Mouse (Mus musculus) forebrain, postnatal 0 days (tissue): ENCODE measurements around the gene Unc119b. TPM values are rescaled to one million over a fixed set of nuclear protein-coding genes. Genes with fewer than 3 reads are reported as not detected.

Experiments used
- ATAC-seq: fragments of 200-750 bp; cut with Nextera tagmentation; 2 replicates; pipeline ENCODE4 v1.8.0; 2017; ENCODE audit warnings: mild to moderate bottlenecking, moderate library complexity
- DNase-seq: peaks from one replicate; pipeline ENCODE4 v3.0.0-alpha.2; 2015
- H3K27ac ChIP-seq: fragments of 300-500 bp; sonication (generic); 2 replicates; pipeline ENCODE4 v1.5.1; 2014; ENCODE audit warnings: low read depth, mild to moderate bottlenecking, antibody characterized with exemption, low read length, moderate library complexity, mixed read lengths
- H3K27me3 ChIP-seq: fragments of 300-500 bp; sonication (generic); 2 replicates; pipeline ENCODE4 v1.6.1; 2014; ENCODE audit warnings: mild to moderate bottlenecking, low read length, mixed read lengths; ENCODE audit not compliant: insufficient read depth
- H3K36me3 ChIP-seq: fragments of 300-500 bp; sonication (generic); 2 replicates; pipeline ENCODE4 v1.6.1; 2014; ENCODE audit warnings: mild to moderate bottlenecking, moderate library complexity; ENCODE audit not compliant: insufficient read depth
- H3K4me1 ChIP-seq: fragments of 300-500 bp; sonication (generic); 2 replicates; pipeline ENCODE4 v1.6.1; 2014; ENCODE audit warnings: antibody characterized with exemption; ENCODE audit not compliant: insufficient read depth
- H3K4me2 ChIP-seq: fragments of 300-500 bp; sonication (generic); 2 replicates; pipeline ENCODE4 v1.6.1; 2014; ENCODE audit warnings: low read depth, mild to moderate bottlenecking, moderate library complexity
- H3K4me3 ChIP-seq: fragments of 300-500 bp; sonication (generic); 2 replicates; pipeline ENCODE4 v1.5.1; 2014; ENCODE audit warnings: low read depth, low read length, mixed read lengths
- H3K9ac ChIP-seq: fragments of 300-500 bp; sonication (generic); 2 replicates; pipeline ENCODE4 v1.6.1; 2014; ENCODE audit warnings: mild to moderate bottlenecking
- H3K9me3 ChIP-seq: fragments of 300-500 bp; sonication (generic); 2 replicates; pipeline ENCODE4 v1.6.1; 2016; ENCODE audit warnings: low read length
- CTCF ChIP-seq: sonication (generic); IDR thresholded peaks from 2 replicates; pipeline ENCODE4 v1.5.1; 2016; ENCODE audit warnings: antibody characterized with exemption, control low read depth, low read depth
- WGBS: fragments of 180-500 bp; shearing (Covaris S2); extraction: QIAGEN DNeasy Blood & Tissue Kit; methylation state at CpG from one replicate; pipeline ENCODE4 v1.1.7; 2014; 5-methylcytosine and 5-hydroxymethylcytosine counted together
- polyA plus RNA-seq: library from polyadenylated mRNA; unstranded; fragments of >200 nt; fragmentation: Nextera tagmentation; extraction: Ambion mirVana; gene quantifications from 2 replicates; pipeline ENCODE4 v1.2.1, GENCODE M21; 2015
- total RNA-seq: library from RNA; depleted of rRNA; stranded (reverse); fragments of >200 nt; gene quantifications from 2 replicates; pipeline ENCODE4 v1.2.3, GENCODE M21; 2014

Unc119b gene
- total and polyA plus RNA-seq, 2 experiments from 2014 or later = 20.3 to 27.2 TPM

DNA sequence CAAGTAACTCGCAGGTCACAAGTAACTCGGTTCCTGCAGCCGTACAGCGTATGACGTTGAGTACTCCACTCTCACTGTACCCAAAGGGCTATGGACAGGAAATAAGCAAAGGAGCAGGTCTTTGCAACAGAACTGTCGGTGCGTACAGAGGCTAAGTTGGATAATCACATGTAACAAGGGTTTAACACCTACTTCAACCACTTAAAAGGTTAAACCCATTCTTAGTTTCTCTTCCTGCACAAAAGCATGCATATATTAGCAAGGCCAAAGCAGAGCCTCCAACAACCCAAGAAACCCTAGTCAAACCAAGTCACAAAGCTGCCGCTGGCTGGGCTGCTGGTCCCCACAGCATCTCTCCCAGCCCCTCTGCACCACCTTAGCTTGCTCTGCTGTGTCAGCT lies 2.3 kb downstream of the Unc119b start:
- ATAC-seq (no peak), DNase-seq (no peak)
- Histone ChIP-seq H3K9me3 (no peaks in the 10 kb centered on the region), H3K9ac (no peak overlapping the region), H3K27ac (no peak overlapping the region), H3K27me3 (no peaks in the 10 kb centered on the region), H3K4me1 (peaks cover 13% of the 10 kb centered on the region; the same call in 1 of the 2 replicates), H3K4me2 (no peak overlapping the region), H3K4me3 (no peak overlapping the region), H3K36me3 (peaks cover 24% of the 10 kb centered on the region)
- no peak for TF ChIP-seq CTCF
- 90% methylated on average over 8 of the region's 8 CpGs for WGBS

DNA sequence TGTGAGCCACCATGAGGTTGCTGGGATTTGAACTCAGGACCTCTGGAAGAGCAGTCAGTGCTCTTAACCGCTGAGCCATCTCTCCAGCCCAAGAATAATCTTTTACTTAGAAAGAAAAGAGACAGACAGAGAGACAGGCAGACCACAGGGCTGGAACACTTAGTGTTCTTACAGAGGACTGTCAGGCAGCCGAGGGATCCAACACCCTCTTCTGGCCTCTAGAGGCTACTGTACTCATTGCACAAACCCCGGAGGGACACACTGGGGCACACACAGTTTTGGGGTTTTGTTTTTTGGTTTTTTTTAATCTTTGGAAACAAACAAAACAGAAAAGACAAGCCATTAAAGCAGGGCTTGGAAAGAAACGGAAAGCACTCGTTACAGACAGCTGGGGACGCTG lies 5.4 kb downstream of the Unc119b start:
- no peaks in the 10 kb centered on the region for H3K27me3 ChIP-seq
- H3K4me1 ChIP-seq = peaks cover 13% of the 10 kb centered on the region; the same call in 1 of the 2 replicates
- TF ChIP-seq CTCF = peak; percentile 28; the same call in 1 of the 2 replicates
- DNase-seq (no peak), ATAC-seq (no peak)
- 81% methylated on average over 6 of the region's 6 CpGs for WGBS
- no peak overlapping the region for H3K4me2 ChIP-seq
- no peak overlapping the region for H3K27ac ChIP-seq
- no peak overlapping the region for H3K9ac ChIP-seq
- no peaks in the 10 kb centered on the region for H3K9me3 ChIP-seq
- H3K36me3 ChIP-seq = peaks cover 44% of the 10 kb centered on the region
- no peak overlapping the region for H3K4me3 ChIP-seq

DNA sequence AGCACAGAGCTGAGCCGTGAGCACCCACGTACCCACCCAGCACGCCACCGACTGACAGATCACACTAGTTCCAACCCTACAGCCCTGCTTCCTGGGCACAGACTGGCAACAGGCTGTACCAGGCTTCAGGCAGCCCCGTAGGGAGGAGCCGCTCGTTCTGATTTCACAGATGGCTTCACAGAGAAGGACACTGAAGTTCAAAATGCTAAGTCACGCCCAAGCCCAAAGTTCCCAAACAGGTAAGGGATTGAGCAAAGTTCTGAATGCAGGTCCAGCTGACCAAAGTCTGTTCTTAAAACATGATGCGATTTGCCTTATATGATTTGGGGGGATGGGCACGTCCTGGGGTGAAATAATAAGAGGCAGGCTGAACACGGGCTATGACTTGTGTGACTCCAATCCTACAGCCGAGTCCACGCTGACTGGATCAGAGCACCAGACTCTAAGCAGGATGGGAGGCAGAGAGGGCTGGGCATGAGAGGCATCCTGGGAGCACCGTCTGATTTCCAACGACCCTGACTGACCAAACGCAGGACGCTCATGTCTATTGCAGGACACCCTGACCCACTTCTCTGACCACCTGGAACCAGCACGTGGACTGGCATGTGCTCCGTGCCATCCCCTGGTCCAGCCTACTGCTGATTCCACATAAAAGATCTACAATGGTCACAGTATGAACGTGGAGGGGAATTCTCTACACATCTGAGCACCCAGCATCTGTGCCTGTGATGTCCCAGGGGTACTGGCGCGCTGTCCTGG lies 7.2 kb downstream of the Unc119b start:
- H3K9ac ChIP-seq = no peak overlapping the region
- H3K4me2 ChIP-seq = no peak overlapping the region
- H3K27ac ChIP-seq = no peak overlapping the region
- 93% methylated on average over 22 of the region's 22 CpGs for WGBS
- peaks cover 51% of the 10 kb centered on the region for H3K36me3 ChIP-seq
- H3K9me3 ChIP-seq = no peaks in the 10 kb centered on the region
- H3K27me3 ChIP-seq = no peaks in the 10 kb centered on the region
- DNase-seq (no peak), ATAC-seq (no peak)
- H3K4me1 ChIP-seq = no peaks in the 10 kb centered on the region
- H3K4me3 ChIP-seq = no peak overlapping the region
- TF ChIP-seq CTCF = no peak

DNA sequence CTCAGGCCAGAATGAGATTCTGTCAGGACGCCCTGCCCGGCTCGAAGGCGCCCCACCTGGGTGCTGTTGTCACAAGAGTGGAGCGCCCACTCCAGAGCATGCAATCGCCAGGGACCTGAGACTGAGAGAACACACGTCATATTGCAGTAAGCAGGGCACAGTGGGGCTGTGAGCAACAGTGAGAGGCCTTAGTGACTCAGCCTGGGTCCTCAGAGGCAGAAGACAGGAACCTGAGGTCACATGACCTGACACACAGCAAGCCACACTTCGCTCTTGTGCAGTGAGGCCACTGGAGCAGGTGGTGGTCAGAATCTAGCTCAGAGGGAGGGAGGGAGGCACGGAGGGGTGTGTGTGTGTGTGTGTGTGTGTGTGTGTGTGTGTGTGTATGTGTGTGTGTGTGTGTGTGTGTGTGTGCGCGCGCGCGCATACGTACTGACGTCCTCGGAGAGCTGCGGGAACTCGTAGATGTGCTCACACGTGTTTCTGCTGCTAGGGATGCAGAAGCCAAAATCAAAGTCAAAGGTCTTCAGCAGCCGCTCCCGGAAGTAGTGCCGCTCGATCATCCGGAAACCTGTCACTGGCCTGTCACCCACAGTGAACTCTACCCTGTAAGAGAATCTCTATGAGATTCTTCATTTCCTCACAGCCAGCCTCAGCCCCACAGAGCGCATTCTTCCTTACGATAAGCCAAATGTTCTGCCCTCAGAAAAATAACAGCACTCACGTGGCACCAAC lies 8.0 kb downstream of the Unc119b start:
- WGBS = 90% methylated on average over 28 of the region's 28 CpGs
- Histone ChIP-seq H3K4me1 (no peaks in the 10 kb centered on the region), H3K9ac (no peak overlapping the region), H3K9me3 (no peaks in the 10 kb centered on the region), H3K27me3 (no peaks in the 10 kb centered on the region), H3K27ac (no peak overlapping the region), H3K4me2 (no peak overlapping the region), H3K36me3 (peaks cover 56% of the 10 kb centered on the region), H3K4me3 (no peak overlapping the region)
- DNase-seq (no peak), ATAC-seq (no peak)
- no peak for TF ChIP-seq CTCF

DNA sequence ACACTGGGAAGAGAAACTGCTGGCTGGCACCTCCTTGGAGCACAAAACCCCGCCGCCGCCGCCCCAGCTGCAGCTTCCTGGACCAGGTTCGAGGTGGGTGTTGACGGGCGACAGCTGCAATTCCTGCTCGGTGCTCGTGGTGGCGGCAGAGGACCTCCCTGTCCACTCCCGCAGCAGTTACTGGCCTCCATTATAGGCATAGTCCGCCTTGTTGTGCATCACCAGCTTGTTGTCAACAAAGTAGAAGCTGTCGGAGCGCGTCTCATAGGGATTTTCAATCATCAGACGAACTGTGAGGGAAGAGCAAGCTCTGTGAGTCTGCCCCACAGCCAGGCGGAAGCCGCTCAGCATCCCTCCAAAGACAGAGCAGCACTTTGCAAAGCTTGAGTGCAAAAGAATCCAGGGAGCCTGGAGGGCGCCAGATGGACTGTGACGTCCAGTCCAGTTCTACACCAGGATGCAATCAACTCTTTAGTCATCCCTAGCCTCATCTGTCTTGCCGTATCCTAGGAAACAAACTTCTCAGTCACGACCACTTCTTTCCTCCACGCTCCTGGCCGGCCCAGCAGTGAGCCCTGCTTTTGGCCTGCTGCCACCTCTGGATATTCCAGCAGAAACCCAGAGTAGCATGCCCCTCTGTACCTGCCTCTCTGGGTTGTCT lies 9.4 kb downstream of the Unc119b start:
- no peak overlapping the region for H3K4me3 ChIP-seq
- H3K36me3 ChIP-seq = peaks cover 56% of the 10 kb centered on the region
- no peaks in the 10 kb centered on the region for H3K4me1 ChIP-seq
- DNase-seq = peak; percentile 87
- 14% methylated on average over 24 of the region's 24 CpGs for WGBS
- no peaks in the 10 kb centered on the region for H3K27me3 ChIP-seq
- H3K9me3 ChIP-seq = no peaks in the 10 kb centered on the region
- H3K4me2 ChIP-seq = 0 out of 2 replicates have a peak overlapping the region, but pooled peaks have one; percentile 8
- H3K27ac ChIP-seq = 0 out of 2 replicates have a peak overlapping the region, but pooled peaks have one; percentile 6
- peak; percentile 90 for ATAC-seq
- H3K9ac ChIP-seq = no peak overlapping the region
- TF ChIP-seq CTCF = peak; percentile 95

DNA sequence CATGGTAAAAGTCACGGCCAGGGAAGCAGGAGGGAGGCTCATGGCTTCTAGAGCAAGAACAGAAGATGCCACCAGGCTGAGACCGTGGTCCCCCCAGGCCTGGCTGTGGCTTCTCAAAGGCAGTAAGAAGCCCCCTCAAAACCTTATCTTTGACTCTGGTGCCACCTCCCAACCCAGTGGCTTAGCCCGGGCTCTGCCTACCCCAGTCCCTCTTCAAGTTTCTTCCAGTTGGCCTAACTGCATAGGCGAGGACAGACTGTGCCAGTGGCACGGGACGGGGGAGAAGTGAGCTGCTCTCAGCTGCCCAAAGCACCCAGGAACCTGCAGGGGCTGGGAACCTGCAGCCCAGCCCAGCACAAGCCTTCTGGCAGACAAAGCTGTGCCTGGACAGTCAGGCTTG lies 10.1 kb downstream of the Unc119b start:
- no peak overlapping the region for H3K9ac ChIP-seq
- H3K4me1 ChIP-seq = no peaks in the 10 kb centered on the region
- no peak overlapping the region for H3K4me2 ChIP-seq
- H3K4me3 ChIP-seq = no peak overlapping the region
- peaks cover 53% of the 10 kb centered on the region for H3K36me3 ChIP-seq
- no peak overlapping the region for H3K27ac ChIP-seq
- TF ChIP-seq CTCF = no peak
- H3K9me3 ChIP-seq = no peaks in the 10 kb centered on the region
- no peaks in the 10 kb centered on the region for H3K27me3 ChIP-seq
- ATAC-seq = no peak
- no peak for DNase-seq
- WGBS = 96% methylated on average over 6 of the region's 6 CpGs
